Mouse (Mus musculus): ENCODE results near the gene Amigo3. TPM values are rescaled to one million over a fixed set of nuclear protein-coding genes. Genes with fewer than 3 reads are reported as not detected.

Gene Amigo3
- total RNA-seq, 2 experiments from 2014 or later: 1.4 to 1.9 TPM

- intact Hi-C loops (cut with DNase I): loop anchor here (5.0 kb wide), 2 partner anchors 49 to 149 kb away; partner anchors contain the start of gene Ip6k1
- no peak for DNase-seq
Observed at GRCm38 (mm10) chr9:108051184-108051930, 1.6 kb upstream of the Amigo3 start.

- intact Hi-C loops (cut with DNase I): loop anchor here (2.0 to 5.0 kb wide), 3 partner anchors 50 to 150 kb away; partner anchors contain the start of gene Ip6k1
- no peak for DNase-seq
Observed at GRCm38 (mm10) chr9:108051931-108052220, 1.1 kb upstream of the Amigo3 start.

GRCm38 (mm10) chr9:108052411-108052810 is 548 bp upstream of the Amigo3 start:
- no peak for DNase-seq
- intact Hi-C loops (cut with DNase I): loop anchor here (2.0 to 5.0 kb wide), 3 partner anchors 50 to 150 kb away; partner anchors contain the start of gene Ip6k1

GRCm38 (mm10) chr9:108053665-108054225 is 786 bp downstream of the Amigo3 start:
- intact Hi-C loops (cut with DNase I): loop anchor here (2.0 to 5.0 kb wide), 3 partner anchors 51 to 151 kb away; partner anchors contain the start of gene Ip6k1
- DNase-seq: no peak

- intact Hi-C loops (cut with DNase I): loop anchor here (5.0 kb wide), 2 partner anchors 52 to 152 kb away; partner anchors contain the start of gene Ip6k1
- no peak for DNase-seq
Observed at GRCm38 (mm10) chr9:108054331-108055040, 1.5 kb downstream of the Amigo3 start.

- DNase-seq: no peak
- intact Hi-C loops (cut with DNase I): no loop called here
Observed at GRCm38 (mm10) chr9:108055061-108055460, 2.1 kb downstream of the Amigo3 start.

GRCm38 (mm10) chr9:108055661-108056237 is 2.8 kb downstream of the Amigo3 start:
- intact Hi-C loops (cut with DNase I): no loop called here
- DNase-seq: no peak

- DNase-seq: no peak
- intact Hi-C loops (cut with DNase I): no loop called here
Observed at GRCm38 (mm10) chr9:108056361-108057261, 3.7 kb downstream of the Amigo3 start.

GRCm38 (mm10) chr9:108057262-108057562 is 4.3 kb downstream of the Amigo3 start:
- intact Hi-C loops (cut with DNase I): no loop called here
- peak; percentile 44 to 53 for DNase-seq

- no peak for DNase-seq
- intact Hi-C loops (cut with DNase I): no loop called here
Observed at GRCm38 (mm10) chr9:108058291-108058690, 5.3 kb downstream of the Amigo3 start.

GRCm38 (mm10) chr9:108062142-108062541 is 9.2 kb downstream of the Amigo3 start:
- no peak for DNase-seq
- intact Hi-C loops (cut with DNase I): no loop called here

- intact Hi-C loops (cut with DNase I): no loop called here
Observed at GRCm38 (mm10) chr9:108063361-108063760, 10.4 kb downstream of the Amigo3 start.

GRCm38 (mm10) chr9:108065491-108066011 is 12.6 kb downstream of the Amigo3 start:
- peak; percentile 61 to 73 for DNase-seq
- intact Hi-C loops (cut with DNase I): loop anchor here (1.0 kb wide), 1 partner anchor 102 kb away; no protein-coding TSS in a partner anchor

More at GRCm38 (mm10) chr9:108063361-108063760, 10.4 kb downstream of the Amigo3 start:
- DNase-seq: no peak

GRCm38 (mm10) chr9:108067199-108067598 is 14.2 kb downstream of the Amigo3 start:
- intact Hi-C loops (cut with DNase I): no loop called here
- DNase-seq: no peak

GRCm38 (mm10) chr9:108067900-108068299 is 14.9 kb downstream of the Amigo3 start:
- intact Hi-C loops (cut with DNase I): loop anchor here (1.0 kb wide), 1 partner anchor 164 kb away; no protein-coding TSS in a partner anchor
- DNase-seq: peak; percentile 84 to 93

- intact Hi-C loops (cut with DNase I): no loop called here
- DNase-seq: no peak
Observed at GRCm38 (mm10) chr9:108069007-108069406, 16.0 kb downstream of the Amigo3 start.

GRCm38 (mm10) chr9:108069529-108069928 is 16.6 kb downstream of the Amigo3 start:
- intact Hi-C loops (cut with DNase I): no loop called here
- DNase-seq: no peak

GRCm38 (mm10) chr9:108071801-108072200 is 18.8 kb downstream of the Amigo3 start:
- no peak for DNase-seq
- intact Hi-C loops (cut with DNase I): loop anchor here (2.0 kb wide), 1 partner anchor 41 kb away; no protein-coding TSS in a partner anchor

GRCm38 (mm10) chr9:108072481-108072924 is 19.5 kb downstream of the Amigo3 start:
- intact Hi-C loops (cut with DNase I): no loop called here
- no peak for DNase-seq

All from heart, postnatal 14 days (tissue).